Mouse (Mus musculus) lung, postnatal 10 days (tissue): ENCODE data around the gene Klhl29.

Experiments used
- DNase-seq: peaks from one replicate; pipeline ENCODE4 v3.0.0; 2021

The Klhl29 gene

DNA sequence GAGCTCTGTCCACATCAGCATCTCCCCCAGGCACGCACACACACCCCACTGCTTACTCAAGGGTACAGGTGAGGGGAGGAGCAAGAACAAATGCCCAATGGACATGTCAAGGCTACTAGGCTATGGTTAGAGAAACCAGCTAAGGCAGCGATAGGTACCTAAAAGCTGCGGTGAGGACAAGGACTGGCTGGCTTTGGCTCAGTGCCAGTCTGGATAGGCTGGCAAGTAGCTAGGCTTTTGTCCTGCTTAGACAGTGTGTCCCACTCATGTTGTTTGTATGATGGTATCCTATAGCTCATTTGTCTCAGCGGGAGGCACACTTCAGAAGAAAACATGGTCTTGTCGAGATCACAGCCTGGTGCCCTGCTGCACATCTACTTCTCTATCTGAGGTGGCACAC is 258.9 kb downstream of the Klhl29 start:
- no peak for DNase-seq

DNA sequence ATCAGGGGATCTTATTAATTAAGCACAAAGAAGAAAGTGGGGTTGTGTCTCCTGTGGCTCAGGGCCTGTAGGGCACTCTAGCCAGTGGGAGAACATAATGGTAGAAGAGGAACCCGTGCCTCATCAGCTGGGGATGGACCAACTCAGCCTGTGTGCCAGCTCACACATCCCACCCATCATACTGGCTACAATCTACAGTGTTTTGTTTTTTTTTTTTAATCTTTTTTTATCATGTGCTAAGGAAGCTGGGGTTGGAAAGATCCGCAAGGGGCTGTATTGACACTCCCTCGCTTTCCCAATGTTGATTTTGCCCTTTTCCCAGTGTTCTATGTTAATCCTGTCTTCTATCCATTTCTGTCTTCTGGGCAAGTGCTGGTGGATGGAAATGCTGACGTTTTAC is 260.9 kb downstream of the Klhl29 start:
- DNase-seq: no peak

DNA sequence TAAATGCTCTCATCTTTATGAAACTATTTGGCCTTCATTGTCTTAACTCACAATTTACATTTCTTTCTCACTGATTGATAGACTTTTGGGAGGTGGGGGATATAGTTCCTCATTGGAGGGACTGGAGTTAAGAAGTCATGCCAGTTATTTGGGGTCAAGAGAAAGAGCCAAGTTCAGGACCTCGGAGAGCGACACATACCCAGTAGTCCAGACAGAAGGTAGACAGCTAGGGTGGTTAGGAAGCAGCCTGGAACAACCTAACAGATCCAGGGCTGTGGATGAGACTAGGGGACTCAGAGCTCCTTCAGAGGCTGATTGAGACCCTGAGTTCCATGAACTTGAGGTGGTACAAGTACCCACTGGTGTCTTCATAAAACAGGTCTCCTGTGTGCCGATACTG is 264.1 kb downstream of the Klhl29 start:
- DNase-seq: peak; percentile 38

GRCm38 (mm10) chr12:5108613-5109012 is 266.9 kb downstream of the Klhl29 start:
- no peak for DNase-seq

GRCm38 (mm10) chr12:5107795-5108194 is 267.7 kb downstream of the Klhl29 start:
- no peak for DNase-seq

GRCm38 (mm10) chr12:5104422-5105052 is 270.9 kb downstream of the Klhl29 start:
- no peak for DNase-seq

DNA sequence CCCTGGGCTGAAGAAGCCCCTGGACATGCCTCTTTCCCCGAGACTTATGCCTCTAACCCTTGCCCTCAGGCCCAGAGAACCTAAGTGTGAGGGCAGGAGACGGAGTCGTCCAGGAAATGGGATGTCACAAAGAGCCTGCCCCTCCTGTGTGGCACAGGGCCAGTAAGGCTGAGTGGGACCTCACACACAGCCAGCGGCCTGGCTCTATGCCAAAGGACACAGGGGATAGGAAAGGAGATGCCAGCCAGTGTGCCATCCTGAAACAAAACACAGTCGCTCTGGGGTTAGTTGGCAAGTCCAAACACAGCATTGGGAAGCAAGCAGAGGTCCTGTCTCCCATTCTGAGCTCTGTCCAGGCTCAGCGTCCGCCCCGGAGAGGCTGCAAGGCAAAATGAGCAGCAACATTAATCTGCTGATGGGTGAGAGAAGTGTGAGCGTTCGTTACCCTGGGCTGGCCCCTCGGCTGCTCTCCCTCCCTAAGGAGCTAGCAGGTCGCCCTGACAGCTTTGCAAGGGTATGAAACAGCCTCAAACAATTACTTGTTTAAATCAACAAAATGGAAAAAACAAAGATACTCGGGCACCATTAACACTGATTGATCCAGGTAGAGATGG is 274.0 kb downstream of the Klhl29 start:
- peak; percentile 51 for DNase-seq

GRCm38 (mm10) chr12:5099572-5099971 is 275.9 kb downstream of the Klhl29 start:
- DNase-seq: no peak

- DNase-seq: no peak
Observed at GRCm38 (mm10) chr12:5088639-5089038, 286.8 kb downstream of the Klhl29 start.

DNA sequence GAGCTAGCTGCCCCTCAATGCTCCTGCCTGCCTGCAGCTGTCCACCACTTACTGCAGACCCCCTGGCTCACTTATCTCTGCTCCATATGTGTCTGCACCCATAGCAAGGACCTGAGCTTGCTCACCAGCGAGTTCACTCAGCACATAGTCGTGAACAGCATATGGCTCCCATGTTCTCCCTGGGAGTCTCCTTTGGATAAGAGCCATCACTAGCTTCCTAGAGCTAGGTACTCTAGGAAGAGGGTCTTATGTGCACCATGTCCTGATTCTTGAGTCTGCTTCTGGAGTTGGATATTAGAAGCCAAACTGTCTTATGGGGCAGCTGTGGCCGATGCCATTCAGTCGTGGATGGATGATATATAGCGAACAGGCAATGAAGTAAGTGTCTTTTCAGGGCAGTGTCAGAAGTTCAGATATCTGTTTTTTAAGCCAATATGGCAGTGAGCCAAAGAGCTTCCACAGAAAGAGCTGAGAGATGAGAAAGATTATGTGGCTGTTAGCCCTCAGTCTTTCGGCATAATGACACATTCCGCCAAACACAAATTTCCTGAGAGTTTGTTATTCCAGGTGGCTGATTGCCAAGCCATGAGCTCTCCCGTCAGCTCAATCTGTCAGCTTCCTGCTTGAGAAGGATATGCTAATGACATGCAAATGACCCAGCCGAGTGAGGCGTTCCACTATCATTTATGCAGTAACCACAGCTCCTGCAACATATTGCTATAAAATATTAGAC is 287.5 kb downstream of the Klhl29 start:
- peak; percentile 86 for DNase-seq

- DNase-seq: no peak
Observed at GRCm38 (mm10) chr12:5084714-5085113, 290.8 kb downstream of the Klhl29 start.

GRCm38 (mm10) chr12:5081480-5081879 is 294.0 kb downstream of the Klhl29 start:
- no peak for DNase-seq

GRCm38 (mm10) chr12:5073191-5073590 is 302.3 kb downstream of the Klhl29 start:
- no peak for DNase-seq

DNA sequence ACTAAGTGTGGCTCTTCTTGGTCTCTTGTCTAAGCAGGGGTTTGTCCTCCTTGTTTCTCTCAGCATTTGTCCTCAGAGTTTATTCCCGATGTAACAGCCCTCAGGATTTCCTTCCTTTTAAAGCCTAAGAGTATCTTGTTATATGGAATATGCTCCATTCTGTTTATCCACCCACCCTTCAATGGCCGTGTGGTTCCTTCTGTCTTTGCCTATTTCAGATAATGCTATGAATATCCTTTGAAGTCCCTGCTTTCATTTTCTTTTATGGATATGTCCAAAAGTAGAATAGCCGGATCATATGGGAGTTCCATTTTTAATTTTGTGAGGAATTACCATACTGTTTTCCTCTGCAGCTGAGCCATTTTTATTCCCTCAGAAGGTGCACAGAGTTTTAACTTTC is 305.4 kb downstream of the Klhl29 start:
- no peak for DNase-seq

GRCm38 (mm10) chr12:5067590-5067989 is 307.9 kb downstream of the Klhl29 start:
- no peak for DNase-seq

DNA sequence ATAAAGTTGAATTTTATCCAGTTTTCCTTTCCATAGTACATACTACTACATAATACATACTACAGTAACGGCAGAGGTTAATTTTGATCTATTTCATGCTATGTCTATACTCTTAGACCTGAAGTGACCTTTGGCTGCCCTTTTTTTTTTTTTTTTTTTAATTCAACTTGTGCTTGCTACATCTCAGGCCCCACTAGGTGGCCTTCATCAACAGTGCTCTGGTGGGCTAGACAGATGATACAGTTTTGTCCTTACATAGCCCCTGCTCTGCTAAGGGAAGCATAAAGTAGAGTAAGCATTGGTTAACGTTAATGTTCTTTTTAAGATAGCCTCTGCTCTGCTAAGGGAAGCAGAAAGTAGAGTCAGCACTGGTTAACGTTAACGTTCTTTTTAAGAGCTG is 327.4 kb downstream of the Klhl29 start:
- no peak for DNase-seq

- no peak for DNase-seq
Observed at GRCm38 (mm10) chr12:5044141-5044540, 331.3 kb downstream of the Klhl29 start.

- no peak for DNase-seq
Observed at GRCm38 (mm10) chr12:5038008-5038407, 337.5 kb downstream of the Klhl29 start.

- DNase-seq: no peak
Observed at GRCm38 (mm10) chr12:5029035-5029434, 346.4 kb downstream of the Klhl29 start.
